8 mouse cellular contexts compared by ENCODE assay signal in the genomic region with DNA sequence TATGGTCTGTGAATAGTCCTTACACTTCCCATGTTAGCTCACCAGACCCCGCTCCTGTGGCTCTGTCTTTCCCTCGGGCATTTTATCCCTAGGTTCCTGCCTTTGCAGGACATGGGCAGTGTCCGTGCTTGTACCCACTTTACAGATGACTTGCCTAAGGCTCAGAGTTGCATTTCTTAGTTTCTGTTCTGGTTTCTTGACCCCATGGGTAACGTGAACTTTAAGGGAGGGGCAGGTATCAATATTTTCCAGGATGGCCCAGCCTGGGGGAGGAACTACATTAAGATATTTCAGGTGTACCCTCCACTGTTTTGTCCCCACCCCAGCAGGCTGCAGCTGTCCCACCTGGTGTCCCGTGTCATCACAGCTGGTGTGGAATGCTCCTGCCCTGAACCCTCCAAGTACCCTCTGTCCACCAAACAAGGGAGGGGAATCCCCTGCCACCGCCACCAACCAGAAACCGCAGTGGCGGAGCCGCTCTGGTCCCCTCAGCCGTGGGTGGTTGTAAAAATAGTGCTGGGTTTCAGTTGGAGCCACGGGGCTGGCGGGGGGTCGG. TPM values are rescaled to one million over a fixed set of nuclear protein-coding genes. Genes with fewer than 3 reads are reported as not detected.
DNase-seq lines count a peak whose midpoint lies in the region; ATAC-seq and TF ChIP-seq lines count a peak whose summit lies in the region.

No protein-coding gene starts in this region.

- peak overlapping the region; percentile 68; the same call in 1 of the 2 replicates for H3K27ac ChIP-seq in kidney, embryonic 14.5 days (ENCODE audit: low read depth, low read length)
- peak overlapping the region; percentile 92 for H3K27ac ChIP-seq in embryonic facial prominence, embryonic 10.5 days (replicated peaks)
- H3K27ac ChIP-seq in intestine, embryonic 14.5 days (ENCODE audit: low read depth), result peak overlapping the region; percentile 95
- H3K27ac ChIP-seq in midbrain, postnatal 0 days (ENCODE audit: low read depth, low read length), result no peak overlapping the region

- no peak; the same call in 1 of the 2 replicates for ATAC-seq in kidney, embryonic 14.5 days (ENCODE audit: low FRiP score, low TSS enrichment)
- ATAC-seq in intestine, embryonic 14.5 days (replicated peaks; ENCODE audit: low FRiP score, low TSS enrichment, low read depth), result no peak
- 0 out of 2 replicates have a peak, but pooled peaks have one; percentile 26 for ATAC-seq in midbrain, postnatal 0 days (ENCODE audit: low FRiP score)
- no peak for ATAC-seq in megakaryocyte-erythroid progenitor cell, adult 5-6 weeks (replicated peaks; ENCODE audit: low FRiP score, low TSS enrichment, poor library complexity, severe bottlenecking)

- H3K4me1 ChIP-seq in kidney, embryonic 14.5 days (ENCODE audit: control insufficient read depth, insufficient read depth, low read length), result peaks cover 90% of the 10 kb centered on the region
- peaks cover 100% of the 10 kb centered on the region for H3K4me1 ChIP-seq in embryonic facial prominence, embryonic 10.5 days
- H3K4me1 ChIP-seq in intestine, embryonic 14.5 days (replicated peaks; ENCODE audit: control insufficient read depth, insufficient read depth, low read length), result peaks cover 84% of the 10 kb centered on the region
- H3K4me1 ChIP-seq in midbrain, postnatal 0 days (ENCODE audit: insufficient read depth, low read length), result peaks cover 9% of the 10 kb centered on the region

- no peaks in the 10 kb centered on the region for H3K36me3 ChIP-seq in kidney, embryonic 14.5 days (ENCODE audit: control insufficient read depth, insufficient read depth, low read length)
- H3K36me3 ChIP-seq in embryonic facial prominence, embryonic 10.5 days (replicated peaks), result no peaks in the 10 kb centered on the region
- H3K36me3 ChIP-seq in intestine, embryonic 14.5 days (ENCODE audit: control insufficient read depth, insufficient read depth, low read length), result no peaks in the 10 kb centered on the region
- no peaks in the 10 kb centered on the region for H3K36me3 ChIP-seq in midbrain, postnatal 0 days (ENCODE audit: insufficient read depth, low read length)

- WGBS in kidney, embryonic 14.5 days, result 13% methylated on average over 13 of the region's 13 CpGs
- WGBS in embryonic facial prominence, embryonic 10.5 days, result 26% methylated on average over 13 of the region's 13 CpGs
- 26% methylated on average over 13 of the region's 13 CpGs for WGBS in intestine, embryonic 14.5 days
- WGBS in midbrain, postnatal 0 days, result 42% methylated on average over 13 of the region's 13 CpGs

- no peak for TF ChIP-seq CTCF in midbrain, postnatal 0 days (IDR thresholded peaks at IDR 0.05)

- no peak overlapping the region for H3K9ac ChIP-seq in kidney, embryonic 14.5 days (ENCODE audit: low read depth, low read length)
- H3K9ac ChIP-seq in intestine, embryonic 14.5 days (ENCODE audit: low read length), result no peak overlapping the region
- no peak overlapping the region for H3K9ac ChIP-seq in midbrain, postnatal 0 days (replicated peaks; ENCODE audit: low read length, poor library complexity, severe bottlenecking)

- no peak overlapping the region for H3K4me3 ChIP-seq in kidney, embryonic 14.5 days (ENCODE audit: low read length)
- peak overlapping the region; percentile 29 for H3K4me3 ChIP-seq in embryonic facial prominence, embryonic 10.5 days
- H3K4me3 ChIP-seq in intestine, embryonic 14.5 days (ENCODE audit: low read depth, low read length), result no peak overlapping the region
- no peak overlapping the region for H3K4me3 ChIP-seq in midbrain, postnatal 0 days (ENCODE audit: low read depth, low read length)

- peaks cover 3% of the 10 kb centered on the region; the same call in 1 of the 2 replicates for H3K27me3 ChIP-seq in kidney, embryonic 14.5 days (ENCODE audit: control insufficient read depth, insufficient read depth, low read length)
- peaks cover 14% of the 10 kb centered on the region for H3K27me3 ChIP-seq in embryonic facial prominence, embryonic 10.5 days (replicated peaks; ENCODE audit: low read depth, poor library complexity, severe bottlenecking)
- H3K27me3 ChIP-seq in intestine, embryonic 14.5 days (replicated peaks; ENCODE audit: control insufficient read depth, insufficient read depth, low read length), result no peaks in the 10 kb centered on the region
- no peaks in the 10 kb centered on the region; the same call in 1 of the 2 replicates for H3K27me3 ChIP-seq in midbrain, postnatal 0 days (ENCODE audit: insufficient read depth, low read length)

- peak overlapping the region; percentile 30 for H3K4me2 ChIP-seq in kidney, embryonic 14.5 days (replicated peaks; ENCODE audit: low read depth, low read length)
- H3K4me2 ChIP-seq in intestine, embryonic 14.5 days (ENCODE audit: low read length), result peak overlapping the region; percentile 32
- H3K4me2 ChIP-seq in midbrain, postnatal 0 days (ENCODE audit: low read depth, low read length, poor library complexity, severe bottlenecking), result peak overlapping the region; percentile 28; the same call in 1 of the 2 replicates

- no peak for DNase-seq in kidney, adult 9 months
- no peak for DNase-seq in embryonic facial prominence, embryonic 10.5 days (ENCODE audit: low spot score)
- DNase-seq in intestine, embryonic 14.5 days (ENCODE audit: low spot score), result no peak
- DNase-seq in midbrain, postnatal 0 days (ENCODE audit: low spot score), result no peak
- no peak for DNase-seq in cerebellum, postnatal 25 days
- DNase-seq in MN1 (ENCODE audit: low spot score), result no peak

- no peaks in the 10 kb centered on the region for H3K9me3 ChIP-seq in kidney, embryonic 14.5 days (ENCODE audit: control insufficient read depth, low read length)
- no peaks in the 10 kb centered on the region for H3K9me3 ChIP-seq in embryonic facial prominence, embryonic 10.5 days
- H3K9me3 ChIP-seq in intestine, embryonic 14.5 days (ENCODE audit: control insufficient read depth, low read length), result no peaks in the 10 kb centered on the region
- no peaks in the 10 kb centered on the region for H3K9me3 ChIP-seq in midbrain, postnatal 0 days (ENCODE audit: low read length)

RNA-seq across cellular contexts. Expression of a gene that starts 36.2 kb away (rescaled TPM):
- polyA plus RNA-seq in kidney, embryonic 14.5 days (2014; fragmentation: Nextera tagmentation; extraction: Ambion mirVana), result 11.3 and 12.1 TPM in 2 replicates
- 9.9 and 10.2 TPM in 2 replicates for polyA plus RNA-seq in embryonic facial prominence, embryonic 10.5 days (2016; fragmentation: Nextera tagmentation; extraction: Ambion mirVana)
- polyA plus RNA-seq in intestine, embryonic 14.5 days (2014; fragmentation: Nextera tagmentation; extraction: Ambion mirVana), result 13.3 and 16.7 TPM in 2 replicates
- 47.3 and 51.3 TPM in 2 replicates for total RNA-seq in midbrain, postnatal 0 days (2014; rRNA removed)
- polyA plus RNA-seq in midbrain, postnatal 0 days (2015; fragmentation: Nextera tagmentation; extraction: Ambion mirVana), result 9.9 and 12.4 TPM in 2 replicates
- 80.6 and 84.3 TPM in 2 replicates for total RNA-seq in megakaryocyte-erythroid progenitor cell, adult 5-6 weeks (2014; fragmentation: Nextera tagmentation)
- 21.8 and 27.2 TPM in 2 replicates for total RNA-seq in megakaryocyte-erythroid progenitor cell, adult 5-6 weeks (2017)
